Mouse (Mus musculus) CH12.LX (cell line): Measurements from ENCODE around the gene Aco2. TPM values are rescaled to one million over a fixed set of nuclear protein-coding genes. Genes with fewer than 3 reads are reported as not detected.
A peak's percentile ranks its signal among the peaks of the same experiment; 100 is the strongest.

Source experiments
- DNase-seq: peaks from one replicate; pipeline ENCODE4 v3.0.0-alpha.2; 2013; ENCODE audit errors: extremely low read depth
- H3K27ac ChIP-seq: 2 replicates; pipeline ENCODE4 v1.5.1; 2012; ENCODE audit warnings: low read depth, mild to moderate bottlenecking, control low read depth, moderate library complexity; ENCODE audit not compliant: insufficient read depth
- H3K27me3 ChIP-seq: replicated peaks from 2 replicates; pipeline ENCODE3; 2012; ENCODE audit warnings: inconsistent platforms
- H3K36me3 ChIP-seq, 2 experiments: replicated peaks in 1 of 2; 2 replicates each; pipeline versions ENCODE3 to v1.6.1; 2012; ENCODE audit warnings: inconsistent platforms in 1 of 2, low read length in 1 of 2, mild to moderate bottlenecking in 1 of 2, mixed read lengths in 1 of 2, moderate library complexity in 1 of 2; ENCODE audit not compliant: control insufficient read depth in 1 of 2, insufficient read depth in 1 of 2
- H3K4me1 ChIP-seq, 2 experiments: 2 replicates each; pipeline ENCODE4 v1.6.1; 2012; ENCODE audit warnings: inconsistent platforms in 1 of 2, moderate library complexity in 1 of 2; ENCODE audit not compliant: insufficient read depth in 2 of 2, control insufficient read depth in 1 of 2
- H3K4me2 ChIP-seq: 2 replicates; pipeline ENCODE4 v1.6.1; 2012; ENCODE audit warnings: low read depth, mild to moderate bottlenecking, control low read depth; ENCODE audit not compliant: poor library complexity, insufficient read depth, severe bottlenecking
- H3K4me3 ChIP-seq, 3 experiments: fragments of 150-350 bp in 1 of 3; sonication (generic) in 1 of 3; replicated peaks in 1 of 3; 2 replicates each; pipeline versions ENCODE3 to v1.5.1; 2011 to 2012; ENCODE audit warnings: low read depth in 2 of 3, low read length in 2 of 3, mild to moderate bottlenecking in 2 of 3, moderate library complexity in 2 of 3, control low read depth in 1 of 3, improper control_type of control experiment in 1 of 3, inconsistent platforms in 1 of 3, mixed read lengths in 1 of 3; ENCODE audit not compliant: poor library complexity in 1 of 3
- H3K79me2 ChIP-seq: replicated peaks from 2 replicates; pipeline ENCODE4 v1.6.1; 2012; ENCODE audit warnings: mild to moderate bottlenecking, moderate library complexity; ENCODE audit not compliant: control insufficient read depth, poor library complexity, insufficient read depth, severe bottlenecking; ENCODE audit errors: extremely low read depth
- H3K9ac ChIP-seq: 2 replicates; pipeline ENCODE4 v1.6.1; 2012; ENCODE audit warnings: low read depth, mild to moderate bottlenecking, control low read depth, moderate library complexity; ENCODE audit not compliant: insufficient read depth
- H3K9me3 ChIP-seq: replicated peaks from 2 replicates; pipeline ENCODE3; 2012; ENCODE audit warnings: low read length, inconsistent platforms, mixed read lengths
- CHD2 ChIP-seq: IDR thresholded peaks from 2 replicates; pipeline ENCODE4 v1.6.1; 2011; ENCODE audit warnings: low read length, improper control_type of control experiment
- ELF1 ChIP-seq: IDR thresholded peaks from 2 replicates; pipeline ENCODE4 v1.6.1; 2014; ENCODE audit warnings: low read depth, mild to moderate bottlenecking, inconsistent platforms, low read length, improper control_type of control experiment
- EP300 ChIP-seq: IDR thresholded peaks from 2 replicates; pipeline ENCODE4 v1.6.1; 2011; ENCODE audit warnings: low read length, improper control_type of control experiment
- GABPA ChIP-seq: IDR thresholded peaks from 2 replicates; pipeline ENCODE4 v1.6.1; 2012; ENCODE audit warnings: low read depth, low read length, improper control_type of control experiment, inconsistent platforms; ENCODE audit not compliant: insufficient replicate concordance
- IRF4 ChIP-seq: IDR thresholded peaks from 2 replicates; pipeline ENCODE4 v1.6.1; 2014; ENCODE audit warnings: low read depth, mild to moderate bottlenecking, inconsistent platforms, low read length, improper control_type of control experiment
- MAZ ChIP-seq: IDR thresholded peaks from 2 replicates; pipeline ENCODE4 v1.6.1; 2012; ENCODE audit warnings: low read depth, mild to moderate bottlenecking, inconsistent platforms, low read length, improper control_type of control experiment, moderate library complexity
- MEF2A ChIP-seq: IDR thresholded peaks from 2 replicates; pipeline ENCODE4 v1.6.1; 2014; ENCODE audit warnings: low read depth, mild to moderate bottlenecking, inconsistent platforms, low read length, improper control_type of control experiment, borderline replicate concordance
- PAX5 ChIP-seq: IDR thresholded peaks from 2 replicates; pipeline ENCODE4 v1.6.1; 2012; ENCODE audit warnings: low read length, inconsistent platforms, mixed read lengths
- POLR2AphosphoS2 ChIP-seq: IDR thresholded peaks from 2 replicates; pipeline ENCODE4 v1.6.1; 2011; ENCODE audit warnings: low read depth, low read length, improper control_type of control experiment
- RCOR1 ChIP-seq: conservative IDR thresholded peaks from 2 replicates; pipeline ENCODE4 v1.6.1; 2012; ENCODE audit warnings: low read depth, mild to moderate bottlenecking, inconsistent platforms, low read length, improper control_type of control experiment
- TBP ChIP-seq: conservative IDR thresholded peaks from 2 replicates; pipeline ENCODE4 v1.6.1; 2011; ENCODE audit warnings: low read depth, low read length, improper control_type of control experiment
- UBTF ChIP-seq: IDR thresholded peaks from 2 replicates; pipeline ENCODE4 v1.6.1; 2012; ENCODE audit warnings: low read depth, mild to moderate bottlenecking, inconsistent platforms, low read length, improper control_type of control experiment, moderate library complexity
- USF1 ChIP-seq: IDR thresholded peaks from 2 replicates; pipeline ENCODE4 v1.6.1; 2014; ENCODE audit warnings: low read depth, mild to moderate bottlenecking, inconsistent platforms, low read length, improper control_type of control experiment
- USF2 ChIP-seq: conservative IDR thresholded peaks from 2 replicates; pipeline ENCODE4 v1.6.1; 2011; ENCODE audit warnings: low read depth, low read length, improper control_type of control experiment
- ZKSCAN1 ChIP-seq: IDR thresholded peaks from 2 replicates; pipeline ENCODE4 v1.6.1; 2012; ENCODE audit warnings: low read depth, inconsistent platforms, low read length, improper control_type of control experiment, borderline replicate concordance
- dilution Hi-C: fragments of 300-500 bp; cut with MboI; formaldehyde crosslinking; loops from 2 replicates; pipeline ENCODE4 v1.14.3; 2020; ENCODE audit warnings: low sequenced_read_pairs; ENCODE audit not compliant: extremely low pct_unique_long_range_greater_than_20kb, extremely low pct_ligation_motif_present
- in situ Hi-C: fragments of 300-500 bp; cut with MboI; formaldehyde crosslinking; loops from 3 replicates; pipeline ENCODE4 v1.14.3; 2019; ENCODE audit warnings: low sequenced_read_pairs, low pct_ligation_motif_present, low pct_unique_long_range_greater_than_20kb, mixed read lengths
- polyA plus RNA-seq: library from polyadenylated mRNA; unstranded; fragments of >175 nt; gene quantifications from 2 replicates; pipeline ENCODE4 v1.2.1, GENCODE M21; 2012; ENCODE audit warnings: low read depth; ENCODE audit not compliant: insufficient read length
- total RNA-seq, 2 experiments: library from RNA; depleted of rRNA; stranded (reverse); fragments of 300-350 nt in 1 of 2; fragments of >200 nt in 1 of 2; gene quantifications; 2 replicates each; pipeline ENCODE4 v1.2.3; 2012 to 2014

The Aco2 gene
- total and polyA plus RNA-seq, 3 experiments: 150 to 205 (median 190) TPM

DNA sequence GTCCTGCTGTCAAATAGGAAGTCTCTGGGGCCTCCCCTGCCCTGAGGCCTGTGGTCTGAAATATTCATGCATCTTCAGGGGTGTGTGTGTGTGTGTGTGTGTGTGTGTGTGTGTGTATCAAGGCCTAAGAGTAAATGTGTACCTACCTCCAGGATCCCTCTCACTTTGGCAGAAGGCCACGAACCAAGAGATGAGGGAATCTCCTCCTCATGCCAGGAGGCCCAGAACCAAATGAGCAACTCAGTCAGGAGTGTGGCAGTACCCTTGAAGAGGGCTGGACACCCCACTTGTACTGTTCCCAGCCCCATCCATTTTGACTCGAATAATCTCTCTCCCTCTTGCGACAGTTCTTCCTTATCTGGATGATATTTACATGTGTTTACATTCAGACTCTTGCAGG lies 39.9 kb upstream of the Aco2 start:
- DNase-seq: peak; percentile 27
- Histone ChIP-seq H3K36me3 (peaks cover 0 to 4% of the 10 kb centered on the region in 2 experiments), H3K27ac (no peak overlapping the region), H3K9ac (no peak overlapping the region), H3K27me3 (no peaks in the 10 kb centered on the region), H3K9me3 (no peaks in the 10 kb centered on the region), H3K4me2 (no peak overlapping the region), H3K79me2 (no peaks in the 10 kb centered on the region), H3K4me1 (peaks cover 21 to 60% of the 10 kb centered on the region in 2 experiments), H3K4me3 (no peak overlapping the region)
- in situ Hi-C loops (loop anchor here (5.0 kb wide), 1 partner anchor 70 kb away; no protein-coding TSS in a partner anchor), dilution Hi-C loops (no loop called here)
- TF ChIP-seq USF2 (no peak), MAZ (no peak), ZKSCAN1 (no peak), UBTF (no peak), RCOR1 (no peak), IRF4 (no peak), POLR2AphosphoS2 (no peak), PAX5 (no peak), EP300 (peak; percentile 6; the same call in 1 of the 2 replicates), USF1 (no peak), CHD2 (0 out of 2 replicates have a peak, but pooled peaks have one; percentile 26), ELF1 (peak; percentile 15; the same call in 1 of the 2 replicates), MEF2A (no peak)

DNA sequence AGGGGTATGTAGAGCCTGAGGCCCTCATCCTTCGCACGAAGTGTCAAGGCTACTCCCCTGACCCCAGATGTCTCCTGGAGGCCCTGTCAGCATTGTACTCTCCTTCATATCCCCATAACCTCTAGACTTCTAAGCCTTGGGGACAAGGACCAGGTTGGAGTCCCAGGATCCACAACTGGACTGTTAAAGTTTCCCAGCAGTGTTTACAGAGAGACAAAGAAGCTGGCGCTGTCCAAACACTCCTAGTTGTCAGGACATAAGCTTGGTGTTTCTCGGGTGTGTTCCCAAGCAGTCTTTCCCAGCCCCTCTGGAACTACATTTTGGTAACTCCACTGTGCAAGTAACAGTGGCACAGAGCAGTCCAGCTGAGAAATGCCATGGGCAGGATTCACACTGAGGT lies 38.6 kb upstream of the Aco2 start:
- Histone ChIP-seq H3K9me3 (no peaks in the 10 kb centered on the region), H3K4me2 (no peak overlapping the region), H3K4me3 (no peak overlapping the region), H3K4me1 (peaks cover 18 to 57% of the 10 kb centered on the region in 2 experiments), H3K9ac (no peak overlapping the region), H3K27ac (no peak overlapping the region), H3K79me2 (no peaks in the 10 kb centered on the region), H3K36me3 (peaks cover 0 to 2% of the 10 kb centered on the region in 2 experiments), H3K27me3 (no peaks in the 10 kb centered on the region)
- TF ChIP-seq GABPA (no peak), TBP (no peak)
- no peak for DNase-seq
- dilution Hi-C loops: no loop called here
- in situ Hi-C loops: loop anchor here (5.0 kb wide), 1 partner anchor 69 kb away; no protein-coding TSS in a partner anchor
